Mouse (Mus musculus): Measurements from ENCODE around the gene Tgtp1.
"Not testable (repeated sequence)": the region's sequence is repeated elsewhere in the genome, so short reads cannot be mapped to it uniquely, and the experiment has no call there.

The Tgtp1 gene

DNA sequence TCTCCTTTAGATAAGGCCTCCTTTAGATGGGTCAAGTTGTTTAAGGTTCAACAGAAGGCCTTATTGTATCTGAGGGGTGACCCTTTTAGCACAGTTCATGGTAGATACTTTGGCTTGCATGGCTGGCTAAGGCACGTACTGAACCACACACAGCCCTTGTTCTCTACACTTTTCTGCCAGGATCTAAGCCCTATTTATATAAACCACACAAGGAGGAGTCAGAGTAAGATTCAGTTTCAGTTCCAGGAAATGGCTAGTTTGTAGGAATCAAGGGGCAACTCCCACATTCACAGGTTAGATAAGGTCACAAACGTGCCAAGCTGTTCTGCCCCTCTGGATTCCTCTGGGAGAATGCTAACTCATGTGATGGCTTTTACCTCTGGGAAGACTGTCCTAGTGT lies at the start of gene Tgtp1:
Gene Tgtp1, minus strand, starts transcription at position 155 of the 400 bp plus-strand sequence.
- DNase-seq (ENCODE audit: low read depth, low spot score) = not testable (repeated sequence)

DNA sequence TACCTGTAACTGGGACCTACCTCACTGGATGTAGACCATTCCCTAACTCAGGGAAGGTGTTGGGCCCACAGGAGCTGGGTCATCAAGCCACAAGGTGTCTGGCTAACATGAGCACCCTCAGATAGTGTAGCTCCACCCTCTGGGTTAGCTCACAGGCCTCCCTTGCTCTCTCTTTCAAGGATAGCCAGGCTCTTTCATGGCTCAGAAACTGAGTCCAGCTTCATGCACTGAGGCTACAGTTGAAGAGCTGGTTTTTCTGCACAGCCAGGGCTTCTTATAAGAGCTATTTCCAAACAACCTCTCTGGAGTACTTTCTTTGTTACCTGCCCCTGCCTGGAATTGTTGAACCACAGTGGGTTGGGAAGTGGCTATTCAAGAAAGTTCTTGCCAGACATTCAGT lies 18.1 kb upstream of the Tgtp1 start:
- DNase-seq (ENCODE audit: low read depth, low spot score) = not testable (repeated sequence)

DNA sequence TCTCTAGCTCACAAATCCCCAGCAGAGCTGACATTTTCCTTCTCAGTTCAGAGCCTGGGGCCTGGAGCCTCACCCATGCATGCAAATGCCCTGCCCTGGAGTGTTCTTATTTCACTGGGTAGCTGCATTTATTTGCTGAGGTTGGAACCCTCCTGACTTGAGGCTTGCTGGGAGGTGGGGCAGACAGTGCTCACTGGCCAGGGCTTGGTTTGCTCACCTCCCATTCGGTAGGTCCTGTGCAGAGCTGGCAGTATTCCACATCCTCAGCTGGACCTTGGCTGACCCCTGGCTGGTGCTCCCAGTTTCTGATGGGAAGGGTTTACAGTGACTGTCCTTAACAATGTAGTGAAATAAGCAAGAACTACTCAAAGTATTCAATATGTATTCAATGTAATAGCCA lies 12.8 kb upstream of the Tgtp1 start:
- DNase-seq (ENCODE audit: low read depth, low spot score) = not testable (repeated sequence)

DNA sequence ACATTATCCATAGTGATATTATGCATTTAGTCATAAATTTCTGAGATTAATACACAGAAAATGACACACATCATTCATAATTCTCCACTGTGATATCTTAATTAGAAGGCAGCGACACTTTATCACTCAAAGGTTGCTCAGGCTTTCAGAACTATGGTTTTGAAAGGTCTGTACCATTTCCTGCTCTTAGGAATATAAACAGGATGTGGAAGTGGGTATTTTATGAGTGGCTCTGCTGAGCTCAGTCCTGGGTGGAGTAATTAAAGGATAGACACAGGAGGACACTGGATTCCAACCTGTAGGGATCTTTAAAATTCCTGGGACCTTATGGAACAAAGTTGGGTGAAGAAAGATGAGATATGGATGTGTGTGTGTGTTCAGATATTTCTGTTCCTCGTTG lies 12.3 kb upstream of the Tgtp1 start:
- not testable (repeated sequence) for DNase-seq (ENCODE audit: low read depth, low spot score)

DNA sequence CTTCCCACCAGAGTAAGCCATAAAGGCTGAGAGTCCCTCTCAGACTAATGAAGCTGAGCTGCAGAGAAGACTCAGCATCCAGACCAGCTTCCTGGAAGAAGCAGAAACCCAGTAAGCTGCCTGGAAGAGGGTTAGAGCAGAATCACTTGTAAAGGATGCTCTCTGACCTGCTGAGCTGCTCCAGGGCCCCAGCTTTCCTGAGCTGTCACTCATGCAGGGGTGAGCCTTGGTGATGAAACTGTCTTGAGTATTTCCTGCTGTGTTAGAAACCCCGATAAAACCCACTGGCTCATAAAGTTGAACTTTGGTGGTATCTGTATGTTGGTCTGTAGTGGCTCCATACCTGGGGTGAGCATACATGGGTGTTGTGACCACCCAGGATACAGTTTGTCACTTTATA lies 6.4 kb upstream of the Tgtp1 start:
- DNase-seq (ENCODE audit: low read depth, low spot score) = not testable (repeated sequence)

DNA sequence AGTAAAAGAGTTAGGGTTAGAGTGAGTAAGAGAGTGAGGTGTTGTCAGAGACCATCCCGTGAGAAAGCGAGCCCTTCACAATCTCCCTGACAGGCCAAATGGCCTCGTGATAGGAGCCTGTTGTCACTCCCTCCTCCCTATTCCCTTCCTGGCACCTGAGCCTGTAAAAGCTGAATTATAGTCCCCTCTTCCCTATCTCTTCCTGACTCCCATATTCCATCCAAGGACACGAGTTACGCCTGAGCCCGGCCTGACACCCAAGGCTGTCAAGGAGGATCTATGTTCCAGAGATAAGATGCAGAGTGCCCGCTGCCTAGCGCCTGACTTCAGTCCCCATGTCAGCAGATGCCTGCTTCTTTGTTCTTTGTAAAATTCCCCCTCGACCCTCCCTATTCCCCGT lies 676 bp downstream of the Tgtp1 start:
- DNase-seq (ENCODE audit: low read depth, low spot score) = not testable (repeated sequence)

DNA sequence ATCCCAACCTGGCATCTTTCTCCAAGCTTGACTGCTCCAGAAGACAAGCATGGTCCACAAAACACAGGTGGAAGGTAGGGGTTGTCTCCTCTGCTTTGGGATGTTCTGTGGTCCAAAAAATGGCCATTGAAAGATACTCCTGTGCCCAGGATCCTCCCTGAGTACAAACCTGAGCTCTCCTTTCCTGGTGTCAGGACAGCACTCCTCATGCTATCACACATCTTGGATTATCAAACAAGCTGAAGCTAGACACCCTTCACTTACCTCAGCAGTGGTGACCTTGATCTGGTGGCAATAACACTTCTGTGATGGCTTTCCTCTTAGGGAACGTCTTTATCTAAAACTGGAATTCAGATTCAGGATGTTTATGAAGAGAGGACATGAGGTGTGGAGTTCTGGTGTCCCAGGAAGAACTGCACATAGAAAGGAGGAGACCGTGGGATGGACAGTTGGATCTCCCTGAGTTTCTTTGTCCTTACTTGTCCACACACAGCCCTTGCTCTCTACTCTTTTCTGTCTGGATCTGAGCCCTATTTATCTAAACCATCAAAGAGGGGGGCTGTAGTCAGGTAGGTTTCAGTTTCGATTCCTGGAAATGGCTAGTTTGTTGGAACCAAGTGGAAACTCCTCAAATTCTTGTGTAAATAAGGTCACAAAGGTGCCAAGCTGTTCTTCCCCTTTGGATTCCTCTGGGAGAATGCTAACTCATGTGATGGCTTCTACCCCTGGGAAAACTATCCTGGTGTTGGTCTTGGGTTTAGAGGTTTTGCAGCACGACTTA lies 2.0 kb downstream of the Tgtp1 start, which contains the start of gene Gm12185:
Gene Gm12185, minus strand, starts transcription at position 487 of the 781 bp plus-strand sequence.
- DNase-seq (ENCODE audit: low read depth, low spot score) = not testable (repeated sequence)

DNA sequence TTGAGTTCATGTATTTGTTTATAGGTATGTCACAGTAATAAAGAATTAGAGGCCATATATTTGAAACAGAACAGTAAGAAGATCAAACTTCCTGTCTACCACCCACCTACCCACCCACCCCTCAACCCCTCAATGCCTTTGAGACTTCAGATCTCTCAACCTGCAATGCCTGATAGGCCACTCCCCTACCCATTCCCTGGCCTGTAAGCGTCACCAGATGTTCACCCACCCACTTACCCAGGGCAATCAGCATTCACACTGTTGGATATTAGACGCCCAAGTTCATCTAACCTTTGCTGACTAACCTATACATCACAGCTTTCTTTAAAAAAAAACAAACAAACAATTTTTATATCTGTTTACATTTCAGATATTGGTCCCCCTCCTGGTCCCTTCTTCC lies 4.0 kb downstream of the Tgtp1 start:
- DNase-seq (ENCODE audit: low read depth, low spot score) = not testable (repeated sequence)

DNA sequence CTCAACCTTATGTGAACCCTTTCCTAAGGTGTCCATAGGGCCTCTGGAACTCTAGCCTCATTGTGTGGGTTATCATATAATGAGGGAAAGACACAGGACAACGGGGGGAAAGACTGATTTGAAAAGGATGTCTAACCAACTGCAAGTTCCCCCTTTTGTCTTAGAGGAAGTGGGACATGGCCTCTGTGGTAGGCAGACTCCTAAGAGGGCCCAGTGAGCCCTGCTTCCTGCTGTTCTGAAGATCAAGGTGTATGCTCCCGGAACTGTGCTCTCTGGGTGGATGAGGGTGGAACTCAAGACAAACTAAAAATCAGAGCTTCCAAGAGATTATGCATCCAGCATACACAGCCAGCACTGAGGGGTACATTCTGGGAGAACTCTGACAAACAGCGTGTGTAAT lies 5.8 kb downstream of the Tgtp1 start:
- not testable (repeated sequence) for DNase-seq (ENCODE audit: low read depth, low spot score)

DNA sequence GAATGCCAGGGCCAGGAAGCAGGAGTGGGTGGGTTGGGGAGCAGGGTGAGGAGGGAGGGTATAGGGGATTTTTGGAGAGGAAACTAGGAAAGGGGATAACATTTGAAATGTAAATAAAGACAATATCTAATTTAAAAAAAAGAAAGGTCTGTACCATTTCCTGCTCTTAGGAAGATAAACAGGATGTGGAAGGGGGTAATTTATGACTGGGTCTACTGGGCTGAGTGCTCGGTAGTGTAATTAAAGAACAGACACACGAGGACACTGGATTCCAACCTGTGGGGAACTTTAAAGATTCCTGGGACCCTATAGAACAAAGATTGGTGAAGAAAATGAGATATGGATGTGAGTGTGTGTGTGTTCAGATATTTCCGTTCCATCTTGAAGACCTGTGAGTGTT lies 11.1 kb downstream of the Tgtp1 start:
- not testable (repeated sequence) for DNase-seq (ENCODE audit: low read depth, low spot score)

DNA sequence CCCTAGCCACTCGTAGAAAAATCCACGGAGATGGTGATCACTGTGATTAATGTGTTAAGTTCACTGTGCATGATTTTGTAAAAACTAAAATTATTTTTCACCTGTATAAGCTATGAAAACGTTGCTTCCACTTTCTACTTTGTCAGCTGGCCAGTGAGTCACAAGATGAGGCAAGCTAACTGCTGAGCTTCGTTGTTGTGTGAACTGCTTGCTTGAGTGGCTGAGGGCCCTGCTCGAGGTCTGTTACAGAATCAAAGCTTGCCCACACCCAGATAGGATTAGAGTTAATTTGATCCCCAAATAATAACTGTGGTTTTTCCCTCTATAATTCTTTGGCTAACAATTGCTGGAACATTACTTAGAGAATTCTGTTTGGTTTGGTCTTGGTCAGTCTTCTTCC lies 13.9 kb downstream of the Tgtp1 start:
- not testable (repeated sequence) for DNase-seq (ENCODE audit: low read depth, low spot score)

DNA sequence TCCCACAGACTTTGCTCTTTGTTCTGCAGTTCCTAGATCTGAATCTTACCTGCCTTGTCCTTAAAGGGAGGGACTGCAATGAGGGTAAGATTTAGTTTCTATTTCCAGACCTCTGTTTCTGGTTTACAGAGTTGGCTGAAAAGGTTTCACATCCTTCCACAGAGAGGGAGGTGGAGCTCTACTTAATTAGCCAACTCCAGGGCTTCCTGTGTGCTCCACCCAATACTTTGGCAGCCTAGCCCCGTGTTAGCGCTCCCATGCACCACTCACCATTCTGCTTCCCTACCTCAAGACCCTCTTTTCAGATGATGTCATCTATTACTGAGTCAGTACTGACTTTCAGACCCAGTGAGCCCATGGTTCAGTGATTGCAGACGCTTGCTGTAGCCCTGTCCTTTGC lies 14.7 kb downstream of the Tgtp1 start, which contains the start of gene 9930111J21Rik1:
Gene 9930111J21Rik1, minus strand, starts transcription at position 148 of the 400 bp plus-strand sequence.
- DNase-seq (ENCODE audit: low read depth, low spot score) = not testable (repeated sequence)

DNA sequence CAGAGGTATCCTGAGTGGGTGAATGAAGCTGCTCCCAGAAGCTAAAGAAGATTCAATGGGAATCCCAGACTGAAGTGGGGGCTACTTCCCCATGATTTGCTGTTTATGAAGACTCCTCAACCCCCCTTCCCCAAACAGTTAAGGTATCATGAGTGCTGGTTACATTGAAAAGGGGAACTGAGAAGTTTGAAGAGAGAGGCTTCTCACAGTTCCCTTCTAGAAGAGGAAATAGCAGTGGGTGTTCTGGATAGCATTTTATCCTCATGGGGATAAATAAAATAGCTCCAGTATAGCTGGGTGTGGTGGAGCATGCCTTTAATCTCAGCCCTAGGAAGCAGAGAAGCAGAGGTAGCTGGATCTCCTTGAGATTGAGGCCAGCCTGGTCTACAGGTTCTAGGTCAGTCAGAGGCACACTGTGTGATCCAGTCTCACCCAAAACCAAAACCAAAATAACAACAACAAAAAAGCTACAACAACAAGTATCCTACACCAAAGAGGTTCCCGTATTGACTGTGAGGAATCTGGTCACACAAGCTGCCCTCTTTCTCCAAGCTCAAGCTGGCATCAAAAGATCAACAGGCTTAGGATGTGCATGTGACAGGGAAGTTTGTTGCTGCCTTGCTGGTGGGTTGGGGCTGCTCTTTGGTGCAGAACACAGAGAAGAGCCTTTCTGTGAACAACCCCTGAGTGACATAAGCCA lies 15.6 kb downstream of the Tgtp1 start, which contains the start of gene Olfr56:
Gene Olfr56, plus strand, starts transcription at position 650 of the 700 bp plus-strand sequence.
- not testable (repeated sequence) for DNase-seq (ENCODE audit: low read depth, low spot score)

DNA sequence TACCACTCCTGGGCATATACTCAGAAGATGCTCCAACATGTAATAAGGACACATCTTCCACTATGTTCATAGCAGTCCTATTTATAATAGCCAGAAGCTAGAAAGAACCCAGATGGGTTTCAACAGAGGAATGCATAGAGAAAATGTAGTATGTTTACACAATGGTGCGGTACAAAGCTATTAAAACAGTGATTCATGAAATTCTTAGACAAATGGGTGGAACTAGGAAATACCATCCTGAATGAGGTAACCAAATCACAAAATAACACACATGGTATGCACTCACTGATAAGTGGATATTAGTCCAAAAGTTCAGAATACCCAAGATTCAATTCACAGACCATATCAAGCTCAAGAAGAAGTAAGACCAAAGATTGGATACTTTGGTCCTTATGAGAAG lies 19.3 kb downstream of the Tgtp1 start:
- DNase-seq (ENCODE audit: low read depth, low spot score) = not testable (repeated sequence)

DNA sequence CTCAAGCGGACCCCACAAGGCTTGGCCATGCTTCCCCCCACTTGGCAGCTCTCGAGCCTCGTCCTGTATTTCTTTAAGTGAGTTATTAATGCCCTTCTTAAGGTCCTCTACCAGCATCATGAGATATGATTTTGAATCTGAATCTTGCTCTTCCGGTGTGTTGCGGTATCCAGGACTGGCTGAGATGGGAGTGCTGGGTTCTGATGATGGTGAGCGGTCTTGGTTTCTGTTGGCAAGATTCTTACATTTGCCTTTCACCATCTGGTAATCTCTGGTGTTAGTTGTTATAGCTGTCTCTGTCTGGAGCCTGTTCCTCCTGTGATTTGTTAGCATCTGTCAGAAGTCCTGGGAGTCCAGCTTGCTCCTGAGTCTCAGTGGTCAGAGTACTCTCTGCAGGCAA lies 47.9 kb downstream of the Tgtp1 start, which contains the start of gene Psme2b:
Gene Psme2b, minus strand, starts transcription at position 101 of the 400 bp plus-strand sequence.
- DNase-seq (ENCODE audit: low read depth, low spot score) = not testable (repeated sequence)

DNA sequence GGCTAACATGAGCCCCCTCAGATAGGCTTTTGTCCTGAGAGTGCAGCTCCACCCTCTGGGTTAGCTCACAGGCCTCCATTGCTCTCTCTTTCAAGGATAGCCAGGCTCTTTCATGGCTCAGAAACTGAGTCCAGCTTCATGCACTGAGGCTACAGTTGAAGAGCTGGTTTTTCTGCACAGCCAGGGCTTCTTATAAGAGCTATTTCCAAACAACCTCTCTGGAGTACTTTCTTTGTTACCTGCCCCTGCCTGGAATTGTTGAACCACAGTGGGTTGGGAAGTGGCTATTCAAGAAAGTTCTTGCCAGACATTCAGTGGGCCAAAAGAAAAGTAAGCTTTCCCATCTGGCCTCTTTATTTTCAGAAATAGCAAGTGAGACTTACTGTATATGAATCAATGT lies 54.7 kb downstream of the Tgtp1 start:
- DNase-seq (ENCODE audit: low read depth, low spot score) = not testable (repeated sequence)
